Mouse (Mus musculus): ENCODE measurements around the gene Zfp987. TPM values are rescaled to one million over a fixed set of nuclear protein-coding genes. Genes with fewer than 3 reads are reported as not detected.
A peak's percentile ranks its signal among the peaks of the same experiment; 100 is the strongest.
"Not testable (repeated sequence)": the region's sequence is repeated elsewhere in the genome, so short reads cannot be mapped to it uniquely, and the experiment has no call there.

Gene Zfp987
- 61.8 and 64.7 TPM in 2 replicates for total RNA-seq (2012; rRNA removed)

DNA sequence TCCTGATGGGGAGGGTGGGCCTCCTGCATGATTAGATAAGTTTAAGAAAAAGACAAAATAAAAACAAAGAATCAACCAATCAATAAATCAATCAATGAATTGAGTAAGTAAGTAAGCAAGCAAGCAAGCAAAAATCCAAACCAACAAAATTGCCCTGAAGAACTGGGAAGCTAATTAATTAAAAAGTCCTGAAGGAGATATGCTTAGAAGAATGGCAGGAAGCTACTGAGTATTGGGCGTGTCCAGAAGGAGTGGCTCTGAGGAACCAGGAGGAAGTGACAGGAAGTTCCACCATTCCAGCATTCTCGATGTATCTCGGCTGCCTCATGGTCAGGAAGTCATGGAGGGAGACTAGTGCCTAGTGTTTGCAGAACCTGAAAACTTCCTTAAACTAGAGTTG is at the start of gene Zfp987:
Gene Zfp987, plus strand, starts transcription at position 301 of the 400 bp plus-strand sequence.
- H3K36me3 ChIP-seq (ENCODE audit: control insufficient read depth, insufficient read depth, low read length, poor library complexity, severe bottlenecking); H3K4me1 ChIP-seq (ENCODE audit: control insufficient read depth in 2 of 2, insufficient read depth in 2 of 2, low read length in 2 of 2, poor library complexity in 1 of 2); H3K9me3 ChIP-seq (ENCODE audit: control insufficient read depth, insufficient read depth, low read depth, low read length); H3K9ac ChIP-seq (ENCODE audit: insufficient read depth, low read depth, low read length, poor library complexity, severe bottlenecking); H3K27ac ChIP-seq (ENCODE audit: insufficient read depth, low read depth, low read length, poor library complexity, severe bottlenecking); in situ Hi-C loops (cut with MboI; ENCODE audit: low sequenced_read_pairs in 2 of 2, unreplicated experiment in 2 of 2); DNase-seq (ENCODE audit: low read depth, low spot score): not testable (repeated sequence)
- H3K4me3 ChIP-seq (ENCODE audit: insufficient read depth in 1 of 2, low read depth in 1 of 2, low read length in 2 of 2, poor library complexity in 1 of 2, severe bottlenecking in 1 of 2): peak within 1 kb of the TSS in 1 of 2 experiments; percentile 39; a peak in 1 of 4 replicates

GRCm38 (mm10) chr4:146052536-146052935 is 44.6 kb upstream of the Zfp987 start:
- H3K36me3 ChIP-seq (ENCODE audit: control insufficient read depth, insufficient read depth, low read length, poor library complexity, severe bottlenecking); H3K4me1 ChIP-seq (ENCODE audit: control insufficient read depth in 2 of 2, insufficient read depth in 2 of 2, low read length in 2 of 2, poor library complexity in 1 of 2); H3K27ac ChIP-seq (ENCODE audit: insufficient read depth, low read depth, low read length, poor library complexity, severe bottlenecking); in situ Hi-C loops (cut with MboI; ENCODE audit: low sequenced_read_pairs in 2 of 2, unreplicated experiment in 2 of 2); DNase-seq (ENCODE audit: low read depth, low spot score); H3K4me3 ChIP-seq (ENCODE audit: insufficient read depth in 1 of 2, low read depth in 1 of 2, low read length in 2 of 2, poor library complexity in 1 of 2, severe bottlenecking in 1 of 2); H3K9ac ChIP-seq (ENCODE audit: insufficient read depth, low read depth, low read length, poor library complexity, severe bottlenecking): not testable (repeated sequence)
- H3K9me3 ChIP-seq (ENCODE audit: control insufficient read depth, insufficient read depth, low read depth, low read length): peaks cover 16% of the 10 kb centered on the region; the same call in 1 of the 2 replicates

GRCm38 (mm10) chr4:146053445-146053844 is 43.7 kb upstream of the Zfp987 start:
- in situ Hi-C loops (cut with MboI; ENCODE audit: low sequenced_read_pairs in 2 of 2, unreplicated experiment in 2 of 2); H3K4me3 ChIP-seq (ENCODE audit: insufficient read depth in 1 of 2, low read depth in 1 of 2, low read length in 2 of 2, poor library complexity in 1 of 2, severe bottlenecking in 1 of 2); DNase-seq (ENCODE audit: low read depth, low spot score); H3K36me3 ChIP-seq (ENCODE audit: control insufficient read depth, insufficient read depth, low read length, poor library complexity, severe bottlenecking); H3K4me1 ChIP-seq (ENCODE audit: control insufficient read depth in 2 of 2, insufficient read depth in 2 of 2, low read length in 2 of 2, poor library complexity in 1 of 2); H3K9ac ChIP-seq (ENCODE audit: insufficient read depth, low read depth, low read length, poor library complexity, severe bottlenecking); H3K27ac ChIP-seq (ENCODE audit: insufficient read depth, low read depth, low read length, poor library complexity, severe bottlenecking): not testable (repeated sequence)
- peaks cover 16% of the 10 kb centered on the region; the same call in 1 of the 2 replicates for H3K9me3 ChIP-seq (ENCODE audit: control insufficient read depth, insufficient read depth, low read depth, low read length)

- DNase-seq (ENCODE audit: low read depth, low spot score): no peak
- H3K4me3 ChIP-seq (ENCODE audit: insufficient read depth in 1 of 2, low read depth in 1 of 2, low read length in 2 of 2, poor library complexity in 1 of 2, severe bottlenecking in 1 of 2): no peak overlapping the region
- H3K27ac ChIP-seq (ENCODE audit: insufficient read depth, low read depth, low read length, poor library complexity, severe bottlenecking): no peak overlapping the region
- in situ Hi-C loops (cut with MboI; ENCODE audit: low sequenced_read_pairs in 2 of 2, unreplicated experiment in 2 of 2): no loop called here
- H3K4me1 ChIP-seq (ENCODE audit: control insufficient read depth in 2 of 2, insufficient read depth in 2 of 2, low read length in 2 of 2, poor library complexity in 1 of 2): no peaks in the 10 kb centered on the region
- H3K9me3 ChIP-seq (ENCODE audit: control insufficient read depth, insufficient read depth, low read depth, low read length): peaks cover 18% of the 10 kb centered on the region
- no peak for TF ChIP-seq HCFC1 (IDR thresholded peaks at IDR 0.05; ENCODE audit: borderline replicate concordance, insufficient read depth, low read length)
- TF ChIP-seq ZC3H11A (IDR thresholded peaks at IDR 0.05; ENCODE audit: borderline replicate concordance, low read depth, low read length): no peak
- no peak overlapping the region for H3K9ac ChIP-seq (ENCODE audit: insufficient read depth, low read depth, low read length, poor library complexity, severe bottlenecking)
- H3K36me3 ChIP-seq (ENCODE audit: control insufficient read depth, insufficient read depth, low read length, poor library complexity, severe bottlenecking): no peaks in the 10 kb centered on the region; the same call in 1 of the 2 replicates
Observed at GRCm38 (mm10) chr4:146055335-146055734, 41.8 kb upstream of the Zfp987 start.

GRCm38 (mm10) chr4:146058646-146059045 is 38.5 kb upstream of the Zfp987 start:
- H3K36me3 ChIP-seq (ENCODE audit: control insufficient read depth, insufficient read depth, low read length, poor library complexity, severe bottlenecking); H3K4me1 ChIP-seq (ENCODE audit: control insufficient read depth in 2 of 2, insufficient read depth in 2 of 2, low read length in 2 of 2, poor library complexity in 1 of 2); in situ Hi-C loops (cut with MboI; ENCODE audit: low sequenced_read_pairs in 2 of 2, unreplicated experiment in 2 of 2); H3K9ac ChIP-seq (ENCODE audit: insufficient read depth, low read depth, low read length, poor library complexity, severe bottlenecking); H3K4me3 ChIP-seq (ENCODE audit: insufficient read depth in 1 of 2, low read depth in 1 of 2, low read length in 2 of 2, poor library complexity in 1 of 2, severe bottlenecking in 1 of 2); H3K27ac ChIP-seq (ENCODE audit: insufficient read depth, low read depth, low read length, poor library complexity, severe bottlenecking); DNase-seq (ENCODE audit: low read depth, low spot score): not testable (repeated sequence)
- peaks cover 26% of the 10 kb centered on the region for H3K9me3 ChIP-seq (ENCODE audit: control insufficient read depth, insufficient read depth, low read depth, low read length)

GRCm38 (mm10) chr4:146059078-146059477 is 38.0 kb upstream of the Zfp987 start:
- H3K4me1 ChIP-seq (ENCODE audit: control insufficient read depth in 2 of 2, insufficient read depth in 2 of 2, low read length in 2 of 2, poor library complexity in 1 of 2); in situ Hi-C loops (cut with MboI; ENCODE audit: low sequenced_read_pairs in 2 of 2, unreplicated experiment in 2 of 2); H3K27ac ChIP-seq (ENCODE audit: insufficient read depth, low read depth, low read length, poor library complexity, severe bottlenecking); H3K9ac ChIP-seq (ENCODE audit: insufficient read depth, low read depth, low read length, poor library complexity, severe bottlenecking); H3K36me3 ChIP-seq (ENCODE audit: control insufficient read depth, insufficient read depth, low read length, poor library complexity, severe bottlenecking); H3K4me3 ChIP-seq (ENCODE audit: insufficient read depth in 1 of 2, low read depth in 1 of 2, low read length in 2 of 2, poor library complexity in 1 of 2, severe bottlenecking in 1 of 2); DNase-seq (ENCODE audit: low read depth, low spot score): not testable (repeated sequence)
- H3K9me3 ChIP-seq (ENCODE audit: control insufficient read depth, insufficient read depth, low read depth, low read length): peaks cover 28% of the 10 kb centered on the region

- H3K4me3 ChIP-seq (ENCODE audit: insufficient read depth in 1 of 2, low read depth in 1 of 2, low read length in 2 of 2, poor library complexity in 1 of 2, severe bottlenecking in 1 of 2); H3K36me3 ChIP-seq (ENCODE audit: control insufficient read depth, insufficient read depth, low read length, poor library complexity, severe bottlenecking); H3K9ac ChIP-seq (ENCODE audit: insufficient read depth, low read depth, low read length, poor library complexity, severe bottlenecking); H3K4me1 ChIP-seq (ENCODE audit: control insufficient read depth in 2 of 2, insufficient read depth in 2 of 2, low read length in 2 of 2, poor library complexity in 1 of 2); in situ Hi-C loops (cut with MboI; ENCODE audit: low sequenced_read_pairs in 2 of 2, unreplicated experiment in 2 of 2); H3K27ac ChIP-seq (ENCODE audit: insufficient read depth, low read depth, low read length, poor library complexity, severe bottlenecking); DNase-seq (ENCODE audit: low read depth, low spot score): not testable (repeated sequence)
- peaks cover 31% of the 10 kb centered on the region for H3K9me3 ChIP-seq (ENCODE audit: control insufficient read depth, insufficient read depth, low read depth, low read length)
Observed at GRCm38 (mm10) chr4:146059974-146060693, 37.0 kb upstream of the Zfp987 start.

GRCm38 (mm10) chr4:146061082-146061481 is 36.0 kb upstream of the Zfp987 start:
- DNase-seq (ENCODE audit: low read depth, low spot score); H3K27ac ChIP-seq (ENCODE audit: insufficient read depth, low read depth, low read length, poor library complexity, severe bottlenecking); in situ Hi-C loops (cut with MboI; ENCODE audit: low sequenced_read_pairs in 2 of 2, unreplicated experiment in 2 of 2); H3K36me3 ChIP-seq (ENCODE audit: control insufficient read depth, insufficient read depth, low read length, poor library complexity, severe bottlenecking); H3K4me1 ChIP-seq (ENCODE audit: control insufficient read depth in 2 of 2, insufficient read depth in 2 of 2, low read length in 2 of 2, poor library complexity in 1 of 2); H3K4me3 ChIP-seq (ENCODE audit: insufficient read depth in 1 of 2, low read depth in 1 of 2, low read length in 2 of 2, poor library complexity in 1 of 2, severe bottlenecking in 1 of 2); H3K9ac ChIP-seq (ENCODE audit: insufficient read depth, low read depth, low read length, poor library complexity, severe bottlenecking): not testable (repeated sequence)
- peaks cover 23% of the 10 kb centered on the region for H3K9me3 ChIP-seq (ENCODE audit: control insufficient read depth, insufficient read depth, low read depth, low read length)
